Mouse (Mus musculus) midbrain, embryonic 11.5 days (tissue): Measurements from ENCODE around the gene Ifna11. TPM values are rescaled to one million over a fixed set of nuclear protein-coding genes. Genes with fewer than 3 reads are reported as not detected.
A peak's percentile ranks its signal among the peaks of the same experiment; 100 is the strongest.
"Not testable (repeated sequence)": the region's sequence is repeated elsewhere in the genome, so short reads cannot be mapped to it uniquely, and the experiment has no call there.

Experiments
- ATAC-seq: fragments of 200-750 bp; cut with Nextera tagmentation; 2 replicates; pipeline ENCODE4 v1.8.0; 2017; ENCODE audit warnings: moderate TSS enrichment, moderate library complexity; ENCODE audit not compliant: low FRiP score
- DNase-seq: peaks from one replicate; pipeline ENCODE4 v3.0.0; 2015; ENCODE audit warnings: low spot score; ENCODE audit errors: missing footprints
- H3K27ac ChIP-seq: fragments of 300-500 bp; sonication (generic); 2 replicates; pipeline ENCODE4 v1.5.1; 2014; ENCODE audit warnings: low read depth, low read length
- H3K27me3 ChIP-seq: fragments of 300-500 bp; sonication (generic); 2 replicates; pipeline ENCODE4 v1.6.1; 2014; ENCODE audit warnings: mild to moderate bottlenecking, low read length, moderate library complexity, mixed read lengths; ENCODE audit not compliant: control insufficient read depth, insufficient read depth
- H3K36me3 ChIP-seq: fragments of 300-500 bp; sonication (generic); 2 replicates; pipeline ENCODE4 v1.6.1; 2014; ENCODE audit warnings: mild to moderate bottlenecking, low read length, moderate library complexity, mixed read lengths; ENCODE audit not compliant: control insufficient read depth, insufficient read depth
- H3K4me1 ChIP-seq: fragments of 300-500 bp; sonication (generic); 2 replicates; pipeline ENCODE4 v1.6.1; 2014; ENCODE audit warnings: low read length; ENCODE audit not compliant: control insufficient read depth, insufficient read depth
- H3K4me2 ChIP-seq: fragments of 300-500 bp; sonication (generic); 2 replicates; pipeline ENCODE4 v1.6.1; 2014; ENCODE audit warnings: mild to moderate bottlenecking, moderate library complexity
- H3K4me3 ChIP-seq: fragments of 300-500 bp; sonication (generic); 2 replicates; pipeline ENCODE4 v1.5.1; 2014; ENCODE audit warnings: low read depth, low read length
- H3K9ac ChIP-seq: fragments of 300-500 bp; sonication (generic); 2 replicates; pipeline ENCODE4 v1.6.1; 2014; ENCODE audit warnings: low read length
- H3K9me3 ChIP-seq: fragments of 300-500 bp; sonication (generic); 2 replicates; pipeline ENCODE4 v1.6.1; 2016; ENCODE audit warnings: low read length; ENCODE audit not compliant: control insufficient read depth
- WGBS: fragments of 180-500 bp; shearing (Covaris S2); extraction: QIAGEN DNeasy Blood & Tissue Kit; methylation state at CpG from one replicate; pipeline ENCODE4 v1.1.7; 2014; 5-methylcytosine and 5-hydroxymethylcytosine counted together
- polyA plus RNA-seq: library from polyadenylated mRNA; unstranded; fragments of >200 nt; fragmentation: Nextera tagmentation; extraction: Ambion mirVana; gene quantifications from 2 replicates; pipeline ENCODE4 v1.2.1, GENCODE M21; 2014

The Ifna11 gene
- not detected in 2 replicates for polyA plus RNA-seq

GRCm38 (mm10) chr4:88819659-88820058 is at the start of gene Ifna11:
TSS of gene Ifna11 (plus strand) at chr4:88819959.
- H3K27me3 ChIP-seq = no peaks in the 10 kb centered on the region
- ATAC-seq = no peak
- H3K27ac ChIP-seq = no peak within 1 kb of the TSS
- H3K9ac ChIP-seq = no peak within 1 kb of the TSS
- no peaks in the 10 kb centered on the region for H3K36me3 ChIP-seq
- 78% methylated on average over 1 of the region's 1 CpGs for WGBS
- H3K4me3 ChIP-seq = no peak within 1 kb of the TSS
- H3K4me1 ChIP-seq = no peaks in the 10 kb centered on the region
- no peak within 1 kb of the TSS for H3K4me2 ChIP-seq
- H3K9me3 ChIP-seq = no peaks in the 10 kb centered on the region
- DNase-seq = no peak

DNA sequence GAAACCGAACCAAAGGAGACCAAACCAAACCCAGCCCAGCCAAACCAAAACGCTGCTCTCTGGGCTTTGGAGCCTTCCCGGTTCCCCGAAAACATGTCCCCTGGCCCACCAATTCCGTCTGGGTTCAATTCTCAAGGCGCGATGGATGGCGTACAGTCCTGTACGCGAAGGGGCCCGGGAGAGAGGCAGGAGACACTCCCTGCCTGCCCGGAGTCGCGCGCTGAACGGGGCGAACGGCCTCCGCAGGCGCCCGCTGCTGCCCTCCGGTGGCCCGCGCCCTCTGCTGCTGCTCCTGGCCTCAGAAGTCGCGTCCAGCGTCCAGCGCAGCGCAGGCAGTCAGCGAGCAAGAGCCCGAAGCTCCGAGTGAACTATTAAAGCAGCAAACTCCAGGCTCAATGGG is 46.2 kb upstream of the Ifna11 start, which contains the start of gene Gm13290:
Gene Gm13290 (plus strand): TSS at position 301 of the 400 bp plus-strand sequence.
- H3K4me2 ChIP-seq, H3K36me3 ChIP-seq, H3K4me3 ChIP-seq, H3K27ac ChIP-seq, H3K4me1 ChIP-seq, ATAC-seq, DNase-seq, H3K9me3 ChIP-seq, H3K9ac ChIP-seq, H3K27me3 ChIP-seq: not testable (repeated sequence)
- WGBS = no CpG with 5 or more reads among the region's 32 CpGs

DNA sequence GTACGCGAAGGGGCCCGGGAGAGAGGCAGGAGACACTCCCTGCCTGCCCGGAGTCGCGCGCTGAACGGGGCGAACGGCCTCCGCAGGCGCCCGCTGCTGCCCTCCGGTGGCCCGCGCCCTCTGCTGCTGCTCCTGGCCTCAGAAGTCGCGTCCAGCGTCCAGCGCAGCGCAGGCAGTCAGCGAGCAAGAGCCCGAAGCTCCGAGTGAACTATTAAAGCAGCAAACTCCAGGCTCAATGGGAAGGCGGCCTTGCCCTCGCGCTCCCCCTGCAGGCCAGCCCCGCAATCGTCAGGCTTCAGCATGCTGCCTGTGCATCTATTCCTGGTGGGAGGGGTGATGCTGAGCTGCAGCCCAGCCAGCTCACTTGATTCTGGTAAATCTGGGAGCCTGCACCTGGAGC is 43.1 kb upstream of the Ifna11 start, which contains the start of gene Gm13289:
Gene Gm13289 (plus strand): TSS at position 301 of the 400 bp plus-strand sequence.
- ATAC-seq, H3K4me1 ChIP-seq, DNase-seq, H3K9me3 ChIP-seq, H3K9ac ChIP-seq, H3K27me3 ChIP-seq, H3K4me3 ChIP-seq, H3K36me3 ChIP-seq, H3K4me2 ChIP-seq, H3K27ac ChIP-seq: not testable (repeated sequence)
- no CpG with 5 or more reads among the region's 29 CpGs for WGBS

DNA sequence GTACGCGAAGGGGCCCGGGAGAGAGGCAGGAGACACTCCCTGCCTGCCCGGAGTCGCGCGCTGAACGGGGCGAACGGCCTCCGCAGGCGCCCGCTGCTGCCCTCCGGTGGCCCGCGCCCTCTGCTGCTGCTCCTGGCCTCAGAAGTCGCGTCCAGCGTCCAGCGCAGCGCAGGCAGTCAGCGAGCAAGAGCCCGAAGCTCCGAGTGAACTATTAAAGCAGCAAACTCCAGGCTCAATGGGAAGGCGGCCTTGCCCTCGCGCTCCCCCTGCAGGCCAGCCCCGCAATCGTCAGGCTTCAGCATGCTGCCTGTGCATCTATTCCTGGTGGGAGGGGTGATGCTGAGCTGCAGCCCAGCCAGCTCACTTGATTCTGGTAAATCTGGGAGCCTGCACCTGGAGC is 40.2 kb upstream of the Ifna11 start, which contains the start of gene Gm13272:
Gene Gm13272 (plus strand): TSS at position 301 of the 400 bp plus-strand sequence.
- not testable (repeated sequence) for ATAC-seq, H3K4me2 ChIP-seq
- no CpG with 5 or more reads among the region's 29 CpGs for WGBS

GRCm38 (mm10) chr4:88780320-88780719 is 39.4 kb upstream of the Ifna11 start:
- H3K9me3 ChIP-seq, H3K4me3 ChIP-seq, H3K4me2 ChIP-seq, H3K27ac ChIP-seq, H3K9ac ChIP-seq, H3K36me3 ChIP-seq, ATAC-seq, H3K4me1 ChIP-seq, H3K27me3 ChIP-seq: not testable (repeated sequence)
- whole genome bisulfite sequencing = 46% methylated on average over 14 of the region's 18 CpGs
- peak; percentile 4 for DNase-seq

More for the DNA sequence above, 40.2 kb upstream of the Ifna11 start, which contains the start of gene Gm13272:
- DNase-seq, H3K9me3 ChIP-seq, H3K4me1 ChIP-seq, H3K27me3 ChIP-seq, H3K9ac ChIP-seq, H3K36me3 ChIP-seq, H3K4me3 ChIP-seq, H3K27ac ChIP-seq: not testable (repeated sequence)

DNA sequence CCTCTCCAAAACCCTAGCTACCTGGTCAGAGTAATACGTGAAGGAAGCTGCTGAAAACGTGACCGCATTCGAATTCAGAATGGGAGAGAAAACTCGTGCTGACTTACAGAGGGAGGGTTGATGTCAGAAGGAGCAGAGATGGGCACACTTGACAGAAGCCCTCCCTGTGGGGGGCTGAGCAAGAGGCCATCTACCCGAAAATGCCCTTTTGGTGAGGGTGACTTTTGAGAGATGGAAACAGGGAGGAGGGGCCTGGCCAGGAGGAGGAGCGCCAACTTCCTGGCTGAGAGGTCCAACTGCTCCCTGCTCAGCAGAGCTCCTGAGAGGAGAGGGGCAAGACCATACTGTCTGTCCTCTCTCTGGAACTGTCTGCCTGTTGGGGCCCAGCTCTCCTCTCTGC is 37.9 kb upstream of the Ifna11 start, which contains the start of gene Ifnz:
Gene Ifnz (plus strand): TSS at position 301 of the 400 bp plus-strand sequence.
- ATAC-seq, H3K9ac ChIP-seq, H3K4me1 ChIP-seq, DNase-seq, H3K4me3 ChIP-seq, H3K27ac ChIP-seq, H3K36me3 ChIP-seq, H3K27me3 ChIP-seq, H3K9me3 ChIP-seq: not testable (repeated sequence)
- peak within 1 kb of the TSS; percentile 23; the same call in 1 of the 2 replicates for H3K4me2 ChIP-seq
- WGBS = 19% methylated on average over 3 of the region's 7 CpGs

DNA sequence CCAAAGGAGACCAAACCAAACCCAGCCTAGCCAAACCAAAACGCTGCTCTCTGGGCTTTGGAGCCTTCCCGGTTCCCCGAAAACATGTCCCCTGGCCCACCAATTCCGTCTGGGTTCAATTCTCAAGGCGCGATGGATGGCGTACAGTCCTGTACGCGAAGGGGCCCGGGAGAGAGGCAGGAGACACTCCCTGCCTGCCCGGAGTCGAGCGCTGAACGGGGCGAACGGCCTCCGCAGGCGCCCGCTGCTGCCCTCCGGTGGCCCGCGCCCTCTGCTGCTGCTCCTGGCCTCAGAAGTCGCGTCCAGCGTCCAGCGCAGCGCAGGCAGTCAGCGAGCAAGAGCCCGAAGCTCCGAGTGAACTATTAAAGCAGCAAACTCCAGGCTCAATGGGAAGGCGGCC is 37.4 kb upstream of the Ifna11 start:
- H3K9me3 ChIP-seq, H3K27ac ChIP-seq, H3K36me3 ChIP-seq, H3K4me3 ChIP-seq, H3K4me1 ChIP-seq, H3K9ac ChIP-seq, H3K27me3 ChIP-seq, DNase-seq, ATAC-seq: not testable (repeated sequence)
- H3K4me2 ChIP-seq = peak overlapping the region; percentile 23; the same call in 1 of the 2 replicates
- 3% methylated on average over 7 of the region's 31 CpGs for WGBS

DNA sequence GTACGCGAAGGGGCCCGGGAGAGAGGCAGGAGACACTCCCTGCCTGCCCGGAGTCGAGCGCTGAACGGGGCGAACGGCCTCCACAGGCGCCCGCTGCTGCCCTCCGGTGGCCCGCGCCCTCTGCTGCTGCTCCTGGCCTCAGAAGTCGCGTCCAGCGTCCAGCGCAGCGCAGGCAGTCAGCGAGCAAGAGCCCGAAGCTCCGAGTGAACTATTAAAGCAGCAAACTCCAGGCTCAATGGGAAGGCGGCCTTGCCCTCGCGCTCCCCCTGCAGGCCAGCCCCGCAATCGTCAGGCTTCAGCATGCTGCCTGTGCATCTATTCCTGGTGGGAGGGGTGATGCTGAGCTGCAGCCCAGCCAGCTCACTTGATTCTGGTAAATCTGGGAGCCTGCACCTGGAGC is 34.4 kb upstream of the Ifna11 start, which contains the start of gene Gm13276:
Gene Gm13276 (plus strand): TSS at position 301 of the 400 bp plus-strand sequence.
- not testable (repeated sequence) for H3K4me1 ChIP-seq, H3K9ac ChIP-seq, H3K27me3 ChIP-seq, H3K9me3 ChIP-seq, H3K4me2 ChIP-seq, DNase-seq, ATAC-seq, H3K36me3 ChIP-seq, H3K4me3 ChIP-seq, H3K27ac ChIP-seq
- WGBS = no CpG with 5 or more reads among the region's 27 CpGs

DNA sequence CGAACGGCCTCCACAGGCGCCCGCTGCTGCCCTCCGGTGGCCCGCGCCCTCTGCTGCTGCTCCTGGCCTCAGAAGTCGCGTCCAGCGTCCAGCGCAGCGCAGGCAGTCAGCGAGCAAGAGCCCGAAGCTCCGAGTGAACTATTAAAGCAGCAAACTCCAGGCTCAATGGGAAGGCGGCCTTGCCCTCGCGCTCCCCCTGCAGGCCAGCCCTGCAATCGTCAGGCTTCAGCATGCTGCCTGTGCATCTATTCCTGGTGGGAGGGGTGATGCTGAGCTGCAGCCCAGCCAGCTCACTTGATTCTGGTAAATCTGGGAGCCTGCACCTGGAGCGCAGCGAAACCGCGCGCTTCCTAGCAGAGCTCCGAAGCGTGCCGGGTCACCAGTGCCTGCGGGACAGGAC is 31.4 kb upstream of the Ifna11 start, which contains the start of gene Gm13277:
Gene Gm13277 (plus strand): TSS at position 231 of the 400 bp plus-strand sequence.
- not testable (repeated sequence) for H3K4me3 ChIP-seq, ATAC-seq, H3K36me3 ChIP-seq, H3K4me1 ChIP-seq, H3K27ac ChIP-seq, H3K4me2 ChIP-seq, H3K27me3 ChIP-seq, H3K9ac ChIP-seq, DNase-seq, H3K9me3 ChIP-seq
- 0% methylated on average over 1 of the region's 28 CpGs for WGBS
